In the genomic region with DNA sequence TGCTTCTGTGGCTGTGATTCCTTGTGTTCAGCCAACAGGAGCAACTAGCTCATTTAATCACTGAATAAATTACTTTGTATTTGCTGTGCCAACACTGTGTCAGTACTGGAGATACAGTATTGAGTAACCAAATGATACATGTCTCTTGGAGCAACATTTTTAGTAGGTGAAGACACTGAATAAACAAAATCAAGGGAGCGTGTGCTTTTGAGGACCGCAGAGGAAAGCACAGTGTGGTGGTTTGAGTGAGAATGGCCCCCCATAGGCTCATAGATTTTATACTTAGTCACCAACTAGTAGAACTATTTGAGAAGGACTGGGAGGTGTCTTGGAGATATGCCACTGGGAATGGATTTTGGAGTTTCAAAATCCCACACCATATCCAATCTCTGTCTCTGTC, we compare ENCODE assay signal across 19 mouse cellular contexts.
DNase-seq lines count a peak whose midpoint lies in the region; ATAC-seq and TF ChIP-seq lines count a peak whose summit lies in the region.
"Had no signal": no experiment of that assay in that cellular context is flagged by ENCODE, and none has a peak within 500 bp of the region (broad histone marks: within the 10 kb centered on the region; RNA-seq: fewer than 3 reads in every experiment).

No protein-coding gene starts in this region.

- ATAC-seq in Patski: peak; percentile 90
- ATAC-seq: activated CD4-positive, CD25-positive, alpha-beta regulatory T cell, adult 4 months; forebrain, embryonic 13.5 days; forebrain, embryonic 15.5 days; forebrain, postnatal 0 days had no signal

- CTCF ChIA-PET in Patski (lab: Charles Lee): interaction anchor here (0.8 to 1.6 kb wide), 3 partner anchors 10 to 129 kb away, joined by 3 to 4 read pairs (median 3); no protein-coding TSS in a partner anchor

- no peak overlapping the region for H3K27ac ChIP-seq in kidney, adult 2 months (ENCODE audit: insufficient read depth, low read depth, low read length)
- H3K27ac ChIP-seq: embryonic facial prominence, embryonic 10.5 days; embryonic facial prominence, embryonic 12.5 days; forebrain, embryonic 13.5 days; forebrain, embryonic 15.5 days had no signal

- no peaks in the 10 kb centered on the region for H3K4me1 ChIP-seq in kidney, adult 2 months (ENCODE audit: control insufficient read depth, insufficient read depth, low read length)

- H3K27me3 ChIP-seq in kidney, adult 2 months (replicated peaks; ENCODE audit: control insufficient read depth, insufficient read depth, low read length): no peaks in the 10 kb centered on the region
- H3K27me3 ChIP-seq in Patski: no peaks in the 10 kb centered on the region
- H3K27me3 ChIP-seq: embryonic facial prominence, embryonic 12.5 days had no signal

- H3K36me3 ChIP-seq in kidney, adult 2 months (ENCODE audit: control insufficient read depth, insufficient read depth, low read length): no peaks in the 10 kb centered on the region
- H3K36me3 ChIP-seq: embryonic facial prominence, embryonic 10.5 days; embryonic facial prominence, embryonic 12.5 days; forebrain, embryonic 15.5 days had no signal

- DNase-seq in kidney, adult 2 months: peak; percentile 11
- no peak for DNase-seq in kidney, adult 9 months
- DNase-seq in Patski (ENCODE audit: low read depth, low spot score) (peak; percentile 49), adipocyte (ENCODE audit: low spot score) (peak; percentile 4)
- no peak for DNase-seq in layer of hippocampus, adult 11-12 months (ENCODE audit: low spot score)
- DNase-seq: adrenal gland, adult 2 months; adrenal gland, postnatal 10 days; adrenal gland, postnatal 36 days; cerebellum, adult 11-12 months; cerebellum, adult 2 months; cerebellum, adult 9-10 months; cerebellum, postnatal 10 days; cerebellum, postnatal 25 days; forebrain, postnatal 0 days had no signal

- TF ChIP-seq CTCF in kidney, adult 2 months (conservative IDR thresholded peaks at IDR 0.05; ENCODE audit: insufficient read depth, insufficient read length, low read depth, low read length): no peak
- no peak for TF ChIP-seq CTCF in Patski (IDR thresholded peaks at IDR 0.05)

- 89% methylated on average over 2 of the region's 2 CpGs for WGBS in kidney, adult 2 months

- no peak overlapping the region for H3K4me3 ChIP-seq in kidney, adult 2 months (ENCODE audit: insufficient read depth, low read depth, low read length)
- H3K4me3 ChIP-seq: embryonic facial prominence, embryonic 10.5 days; embryonic facial prominence, embryonic 12.5 days; forebrain, embryonic 13.5 days; forebrain, embryonic 15.5 days had no signal

- TF ChIP-seq POLR2A in kidney, adult 2 months (IDR thresholded peaks at IDR 0.05; ENCODE audit: low read depth, low read length): no peak

- POLR2A ChIA-PET in Patski (lab: Charles Lee): interaction anchor here (0.6 kb wide), 1 partner anchor 64 kb away, joined by 3 read pairs; no protein-coding TSS in a partner anchor

- in situ Hi-C loops in Patski (cut with MboI; ENCODE audit: low pct_unique_long_range_greater_than_20kb): no loop called here

Comparison
In these comparisons a context has a peak if more than half of its experiments do, and no peak if none do; other contexts are left out.
1. DNase-seq: peak in kidney, adult 2 months (single experiment), Patski (single experiment) and adipocyte (single experiment); none in kidney, adult 9 months (single experiment) and layer of hippocampus, adult 11-12 months (single experiment).